Mouse (Mus musculus): ENCODE results near the gene Gm17387.

DNA sequence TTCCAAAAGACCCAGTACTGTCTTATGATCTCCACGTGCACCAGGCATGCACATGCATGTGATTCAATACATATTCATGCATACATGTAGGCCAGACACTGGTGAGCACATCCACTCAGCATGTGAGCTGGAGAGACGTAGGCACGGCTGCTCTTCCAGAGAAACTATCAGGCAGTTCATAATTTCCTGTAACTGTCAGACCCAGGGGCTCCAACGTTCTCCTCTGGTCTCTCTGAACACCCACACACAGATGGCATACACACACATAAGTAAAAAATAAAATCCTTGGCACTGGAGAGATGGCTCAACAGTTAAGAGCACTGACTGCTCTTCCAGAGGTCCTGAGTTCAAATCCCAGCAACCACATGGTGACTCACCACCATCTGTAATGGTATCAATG lies 44.9 kb downstream of the Gm17387 start:
- TF ChIP-seq EP300 (IDR thresholded peaks at IDR 0.05; ENCODE audit: low read depth in 1 of 2, low read length in 2 of 2): no peak
- TF ChIP-seq MEF2A (IDR thresholded peaks at IDR 0.05; ENCODE audit: extremely low read depth, insufficient replicate concordance, low read depth, low read length, poor library complexity, severe bottlenecking): no peak
- TF ChIP-seq CHD1 (IDR thresholded peaks at IDR 0.05; ENCODE audit: low read depth, low read length): no peak
- TF ChIP-seq CTCF (IDR thresholded peaks at IDR 0.05 in 2 of 3, conservative IDR thresholded peaks at IDR 0.05 in 1 of 3; ENCODE audit: control insufficient read depth in 1 of 3, insufficient read depth in 1 of 3, low read depth in 2 of 3, low read length in 3 of 3, poor library complexity in 1 of 3, severe bottlenecking in 1 of 3): no peak
- TF ChIP-seq UBTF (IDR thresholded peaks at IDR 0.05; ENCODE audit: borderline replicate concordance, insufficient read depth, low read depth, low read length): no peak
- TF ChIP-seq CHD2 (IDR thresholded peaks at IDR 0.05; ENCODE audit: low read length): no peak
- no peak for TF ChIP-seq NELFE (IDR thresholded peaks at IDR 0.05; ENCODE audit: low read depth, low read length)
